Mouse (Mus musculus) monocyte, adult 5-6 weeks (primary cell): ENCODE measurements around the gene Otud7a. TPM values are rescaled to one million over a fixed set of nuclear protein-coding genes. Genes with fewer than 3 reads are reported as not detected.

Experiments used
- total RNA-seq: library from RNA; stranded (forward); fragments of 200-1000, 200-491, 200-594 nt; gene quantifications from 3 replicates; pipeline ENCODE4 v1.2.3, GENCODE M21; 2017

Otud7a gene
- total RNA-seq, 1 experiment from 2014 or later, result not detected

Other genes starting within 250 kb of the Otud7a start
- not detected in 3 replicates for gene Chrna7, start 232.2 kb upstream of the Otud7a start, total RNA-seq